8 mouse cellular contexts compared by ENCODE assay signal in genomic region chr12:15815576-15816253, GRCm38 (mm10). TPM values are rescaled to one million over a fixed set of nuclear protein-coding genes. Genes with fewer than 3 reads are reported as not detected.
DNase-seq lines count a peak whose midpoint lies in the region; ATAC-seq and TF ChIP-seq lines count a peak whose summit lies in the region.

No protein-coding gene starts in this region.

- no peaks in the 10 kb centered on the region for H3K9me3 ChIP-seq in ES-E14 (ENCODE audit: control insufficient read depth, insufficient read depth, low read depth, low read length)
- no peaks in the 10 kb centered on the region for H3K9me3 ChIP-seq in hindbrain, embryonic 11.5 days (ENCODE audit: control insufficient read depth, low read length)

- peak overlapping the region; percentile 61 for H3K4me2 ChIP-seq in hindbrain, embryonic 11.5 days (replicated peaks; ENCODE audit: low read depth, low read length)

- under 1% methylated on average over 49 of the region's 49 CpGs for WGBS in hindbrain, embryonic 11.5 days

- peaks cover 0 to 2% of the 10 kb centered on the region in 2 experiments; a peak in 1 of 4 replicates for H3K4me1 ChIP-seq in ES-E14 (ENCODE audit: control insufficient read depth in 2 of 2, insufficient read depth in 2 of 2, low read length in 2 of 2, poor library complexity in 1 of 2)
- 0 out of 2 replicates have a peak, but pooled peaks cover 2% of the 10 kb centered on the region for H3K4me1 ChIP-seq in brown adipose tissue, adult 24 weeks (ENCODE audit: control insufficient read depth, insufficient read depth, insufficient read length, low read length)
- H3K4me1 ChIP-seq in hindbrain, embryonic 11.5 days (replicated peaks; ENCODE audit: control insufficient read depth, insufficient read depth, low read length), result peaks cover 3% of the 10 kb centered on the region; the same call in 1 of the 2 replicates

- H3K27me3 ChIP-seq in hindbrain, embryonic 11.5 days (ENCODE audit: control insufficient read depth, insufficient read depth, low read length), result no peaks in the 10 kb centered on the region

- peak; percentile 33 for ATAC-seq in hindbrain, embryonic 11.5 days (ENCODE audit: low FRiP score)

- in situ Hi-C loops in ES-E14 (cut with MboI; ENCODE audit: low sequenced_read_pairs in 2 of 2, unreplicated experiment in 2 of 2), result no loop called here

- peak overlapping the region; percentile 76 to 80 for H3K4me3 ChIP-seq in ES-E14 (ENCODE audit: insufficient read depth in 1 of 2, low read depth in 1 of 2, low read length in 2 of 2, poor library complexity in 1 of 2, severe bottlenecking in 1 of 2)
- H3K4me3 ChIP-seq in brown adipose tissue, adult 24 weeks (ENCODE audit: insufficient read depth, low read depth, low read length), result peak overlapping the region; percentile 92
- peak overlapping the region; percentile 79 for H3K4me3 ChIP-seq in hindbrain, embryonic 11.5 days (ENCODE audit: low read depth, low read length)

- no peak for DNase-seq in ES-E14 (ENCODE audit: low read depth, low spot score)
- peak; percentile 57 to 71 for DNase-seq in frontal cortex, postnatal 10 days (ENCODE audit: low spot score in 2 of 2)
- peak; percentile 80 for DNase-seq in hindbrain, embryonic 11.5 days (ENCODE audit: low spot score)
- DNase-seq in layer of hippocampus, postnatal 36 days, result peak; percentile 71 to 72
- peak; percentile 78 to 83 for DNase-seq in lung, postnatal 4 days
- DNase-seq in retina, postnatal 1 day, result peak; percentile 93
- DNase-seq in thymus, postnatal 36 days, result peak; percentile 84 to 88

- H3K9ac ChIP-seq in ES-E14 (ENCODE audit: insufficient read depth, low read depth, low read length, poor library complexity, severe bottlenecking), result peak overlapping the region; percentile 74; the same call in 1 of the 2 replicates
- H3K9ac ChIP-seq in hindbrain, embryonic 11.5 days (ENCODE audit: low read depth, low read length), result peak overlapping the region; percentile 90

- no peak overlapping the region for H3K27ac ChIP-seq in ES-E14 (ENCODE audit: insufficient read depth, low read depth, low read length, poor library complexity, severe bottlenecking)
- peak overlapping the region; percentile 98 for H3K27ac ChIP-seq in brown adipose tissue, adult 24 weeks (replicated peaks; ENCODE audit: low read depth, low read length)
- peak overlapping the region; percentile 94 for H3K27ac ChIP-seq in hindbrain, embryonic 11.5 days (ENCODE audit: low read depth, low read length)

- H3K36me3 ChIP-seq in ES-E14 (ENCODE audit: control insufficient read depth, insufficient read depth, low read length, poor library complexity, severe bottlenecking), result no peaks in the 10 kb centered on the region
- no peaks in the 10 kb centered on the region for H3K36me3 ChIP-seq in hindbrain, embryonic 11.5 days (ENCODE audit: control insufficient read depth, insufficient read depth, low read length)

TF ChIP-seq in ES-E14, 5 proteins besides CTCF, POLR2A, EP300 and RAD21:
- TF ChIP-seq HCFC1 (IDR thresholded peaks at IDR 0.05; ENCODE audit: borderline replicate concordance, insufficient read depth, low read length) (no peak), ZNF384 (IDR thresholded peaks at IDR 0.05; ENCODE audit: low read depth, low read length) (peak; percentile 95)
TF ChIP-seq in ES-E14: peak in this region for 1.

RNA-seq across cellular contexts. Expression of gene Trib2, which starts 1.0 kb away (rescaled TPM):
- total RNA-seq in ES-E14 (2012; rRNA removed), result 3.2 and 5.1 TPM in 2 replicates
- polyA plus RNA-seq in brown adipose tissue, adult 24 weeks (2012; ENCODE audit: insufficient read depth, insufficient read length, missing spikeins), result 2.9 and 6.3 TPM in 2 replicates
- polyA plus RNA-seq in hindbrain, embryonic 11.5 days (2014; fragmentation: Nextera tagmentation; extraction: Ambion mirVana), result 63.3 and 71.3 TPM in 2 replicates
- total RNA-seq in layer of hippocampus, postnatal 36 days (2021), result 10 to 100 TPM; 34.0 to 40.5 TPM
